Mouse (Mus musculus) heart, adult 2 months (tissue): ENCODE data around the gene Mpnd. TPM values are rescaled to one million over a fixed set of nuclear protein-coding genes. Genes with fewer than 3 reads are reported as not detected.
A peak's percentile ranks its signal among the peaks of the same experiment; 100 is the strongest.

Experiments used
- DNase-seq, 2 experiments: peaks; one replicate each; pipeline ENCODE4 v3.0.0; 2021
- H3K27ac ChIP-seq: fragments of 200-600 bp; 2 replicates; pipeline ENCODE4 v1.8.1; 2022
- H3K27me3 ChIP-seq: fragments of 200-500 bp; 2 replicates; pipeline ENCODE4 v1.6.1; 2012; ENCODE audit warnings: mild to moderate bottlenecking, low read length, inconsistent platforms, mixed read lengths; ENCODE audit not compliant: control insufficient read depth, insufficient read depth
- H3K36me3 ChIP-seq: fragments of 200-500 bp; 2 replicates; pipeline ENCODE4 v1.6.1; 2012; ENCODE audit warnings: low read length, inconsistent platforms; ENCODE audit not compliant: control insufficient read depth, insufficient read depth
- H3K4me1 ChIP-seq: fragments of 200-500 bp; 2 replicates; pipeline ENCODE4 v1.6.1; 2011; ENCODE audit warnings: low read length; ENCODE audit not compliant: control insufficient read depth, insufficient read depth
- H3K4me3 ChIP-seq: fragments of 200-600 bp; 2 replicates; pipeline ENCODE4 v1.8.1; 2022
- H3K79me2 ChIP-seq: fragments of 200-500 bp; replicated peaks from 2 replicates; pipeline ENCODE4 v1.6.1; 2012; ENCODE audit warnings: mild to moderate bottlenecking, inconsistent platforms, low read length, moderate library complexity, mixed read lengths; ENCODE audit not compliant: control insufficient read depth, insufficient read depth
- H3K9ac ChIP-seq: fragments of 200-500 bp; 2 replicates; pipeline ENCODE4 v1.6.1; 2012; ENCODE audit warnings: low read depth, mild to moderate bottlenecking, control low read depth, inconsistent platforms, low read length, mixed read lengths
- CTCF ChIP-seq: fragments of 200-600 bp; IDR thresholded peaks from 2 replicates; pipeline ENCODE4 v1.8.1; 2022; ENCODE audit warnings: antibody characterized with exemption, mild to moderate bottlenecking, moderate library complexity
- EP300 ChIP-seq: fragments of 200-500 bp; IDR thresholded peaks from 2 replicates; pipeline ENCODE4 v1.6.1; 2011; ENCODE audit warnings: low read depth, low read length, control low read depth; ENCODE audit not compliant: insufficient read depth
- POLR2A ChIP-seq: fragments of 200-500 bp; IDR thresholded peaks from 2 replicates; pipeline ENCODE4 v1.6.1; 2011; ENCODE audit warnings: mild to moderate bottlenecking, low read depth, low read length, control low read depth; ENCODE audit not compliant: insufficient read depth
- WGBS: fragments of 180-500 bp; shearing (Covaris S2); methylation state at CpG from one replicate; pipeline ENCODE4 v1.1.7; 2018; 5-methylcytosine and 5-hydroxymethylcytosine counted together
- intact Hi-C: fragments of 180-260 bp; cut with DNase I; formaldehyde crosslinking; loops from one replicate; pipeline ENCODE4 v1.15.1; 2025
- polyA plus RNA-seq: library from polyadenylated mRNA; depleted of rRNA; stranded (reverse); fragments of >200 nt; gene quantifications from 2 replicates; pipeline ENCODE4 v1.2.3, GENCODE M21; 2012
- total RNA-seq, 2 experiments: library from RNA; stranded (reverse); gene quantifications; 2 replicates each; pipeline ENCODE4 v1.2.3; 2021

Gene Mpnd
- total and polyA plus RNA-seq, 3 experiments: 63.1 to 78.9 (median 68.0) TPM

- intact Hi-C loops: no loop called here
- Histone ChIP-seq H3K4me3 (no peak overlapping the region), H3K27me3 (no peaks in the 10 kb centered on the region), H3K27ac (no peak overlapping the region), H3K36me3 (no peaks in the 10 kb centered on the region), H3K79me2 (peaks cover 2% of the 10 kb centered on the region; the same call in 1 of the 2 replicates), H3K4me1 (peaks cover 34% of the 10 kb centered on the region), H3K9ac (no peak overlapping the region)
- TF ChIP-seq POLR2A (no peak), EP300 (no peak), CTCF (no peak)
- 89% methylated on average over 6 of the region's 6 CpGs for WGBS
- no peak for DNase-seq
These were observed 15.0 kb downstream of the Mpnd start for GRCm38 (mm10) chr17:56020400-56021084.

- H3K27ac ChIP-seq: no peak overlapping the region
- peaks cover 40% of the 10 kb centered on the region for H3K4me1 ChIP-seq
- H3K27me3 ChIP-seq: no peaks in the 10 kb centered on the region
- no peak for DNase-seq
- H3K36me3 ChIP-seq: no peaks in the 10 kb centered on the region
- intact Hi-C loops: no loop called here
- WGBS: 82% methylated on average over 4 of the region's 4 CpGs
- TF ChIP-seq EP300 (no peak), POLR2A (no peak), CTCF (no peak)
- no peak overlapping the region for H3K4me3 ChIP-seq
- H3K79me2 ChIP-seq: peaks cover 3% of the 10 kb centered on the region
- H3K9ac ChIP-seq: no peak overlapping the region
These were observed 15.8 kb downstream of the Mpnd start for GRCm38 (mm10) chr17:56021161-56021910.

GRCm38 (mm10) chr17:56022131-56022988 is 16.8 kb downstream of the Mpnd start:
- intact Hi-C loops: no loop called here
- no peak overlapping the region for H3K9ac ChIP-seq
- peaks cover 3% of the 10 kb centered on the region for H3K79me2 ChIP-seq
- TF ChIP-seq POLR2A: no peak
- no peak for TF ChIP-seq EP300
- no peak for TF ChIP-seq CTCF
- H3K27me3 ChIP-seq: no peaks in the 10 kb centered on the region
- no peak for DNase-seq
- no peak overlapping the region for H3K4me3 ChIP-seq
- H3K36me3 ChIP-seq: no peaks in the 10 kb centered on the region
- 87% methylated on average over 2 of the region's 2 CpGs for WGBS
- no peak overlapping the region for H3K27ac ChIP-seq
- H3K4me1 ChIP-seq: peaks cover 48% of the 10 kb centered on the region

GRCm38 (mm10) chr17:56022989-56023290 is 17.4 kb downstream of the Mpnd start:
- WGBS: 77% methylated on average over 4 of the region's 4 CpGs
- peaks cover 54% of the 10 kb centered on the region for H3K4me1 ChIP-seq
- H3K36me3 ChIP-seq: no peaks in the 10 kb centered on the region
- H3K27ac ChIP-seq: peak overlapping the region; percentile 43; the same call in 1 of the 2 replicates
- H3K79me2 ChIP-seq: peaks cover 5% of the 10 kb centered on the region
- intact Hi-C loops: no loop called here
- DNase-seq: no peak
- no peaks in the 10 kb centered on the region for H3K27me3 ChIP-seq
- no peak overlapping the region for H3K9ac ChIP-seq
- TF ChIP-seq POLR2A: no peak
- no peak for TF ChIP-seq EP300
- no peak for TF ChIP-seq CTCF
- H3K4me3 ChIP-seq: no peak overlapping the region

- WGBS: 36% methylated on average over 5 of the region's 5 CpGs
- intact Hi-C loops: no loop called here
- TF ChIP-seq CTCF: no peak
- TF ChIP-seq EP300: no peak
- TF ChIP-seq POLR2A: no peak
These were observed 17.9 kb downstream of the Mpnd start for GRCm38 (mm10) chr17:56023386-56023785.

GRCm38 (mm10) chr17:56024476-56024875 is 19.0 kb downstream of the Mpnd start:
- peaks cover 7% of the 10 kb centered on the region for H3K79me2 ChIP-seq
- no peaks in the 10 kb centered on the region for H3K36me3 ChIP-seq
- peak overlapping the region; percentile 43 for H3K27ac ChIP-seq
- TF ChIP-seq EP300 (0 out of 2 replicates have a peak, but pooled peaks have one; percentile 7), CTCF (no peak), POLR2A (no peak)
- 41% methylated on average over 2 of the region's 2 CpGs for WGBS
- no peak overlapping the region for H3K9ac ChIP-seq
- no peak for DNase-seq
- H3K4me3 ChIP-seq: no peak overlapping the region
- H3K27me3 ChIP-seq: no peaks in the 10 kb centered on the region
- H3K4me1 ChIP-seq: peaks cover 61% of the 10 kb centered on the region
- intact Hi-C loops: no loop called here

More at GRCm38 (mm10) chr17:56023386-56023785, 17.9 kb downstream of the Mpnd start:
- no peaks in the 10 kb centered on the region for H3K27me3 ChIP-seq
- H3K4me1 ChIP-seq: peaks cover 57% of the 10 kb centered on the region
- no peaks in the 10 kb centered on the region for H3K36me3 ChIP-seq
- no peak overlapping the region for H3K4me3 ChIP-seq
- peaks cover 5% of the 10 kb centered on the region for H3K79me2 ChIP-seq
- peak in 1 of 2 experiments; percentile 58 for DNase-seq
- no peak overlapping the region for H3K9ac ChIP-seq
- H3K27ac ChIP-seq: peak overlapping the region; percentile 43
